Mouse (Mus musculus) midbrain, embryonic 11.5 days (tissue): ENCODE data around the gene Tmem88b. TPM values are rescaled to one million over a fixed set of nuclear protein-coding genes. Genes with fewer than 3 reads are reported as not detected.

Experiments used
- microRNA-seq: library from miRNA; unstranded; fragments of <30 nt; microRNA quantifications from one replicate; pipeline ENCODE4, GENCODE M21; 2017
- polyA plus RNA-seq: library from polyadenylated mRNA; unstranded; fragments of >200 nt; fragmentation: Nextera tagmentation; extraction: Ambion mirVana; gene quantifications from 2 replicates; pipeline ENCODE4 v1.2.1, GENCODE M21; 2014

Tmem88b gene
- polyA plus RNA-seq, 1 experiment from 2014 or later, result 0.14 TPM

Small RNAs within 50 kb of the gene (microRNA-seq; reads per million reads assigned to microRNA genes)
- not detected for gene Gm27743

Other genes with a start within 250 kb of the Tmem88b start
- 98.3 and 99.8 TPM in 2 replicates for gene Nadk, start 223.5 kb downstream of the Tmem88b start, polyA plus RNA-seq
- gene Slc35e2, start 184.5 kb downstream of the Tmem88b start, polyA plus RNA-seq, result 18.0 and 18.1 TPM in 2 replicates
- gene Cdk11b, start 161.0 kb downstream of the Tmem88b start, polyA plus RNA-seq, result 72.9 and 83.6 TPM in 2 replicates
- gene Gm10563, start 140.5 kb downstream of the Tmem88b start, polyA plus RNA-seq, result not detected in 2 replicates
- gene Mmp23, start 132.5 kb downstream of the Tmem88b start, polyA plus RNA-seq, result 2.5 and 4.1 TPM in 2 replicates
- 11.8 and 12.8 TPM in 2 replicates for gene Mib2, start 116.7 kb downstream of the Tmem88b start, polyA plus RNA-seq
- gene Fndc10, start 91.5 kb downstream of the Tmem88b start, polyA plus RNA-seq, result 1.3 and 1.5 TPM in 2 replicates
- 147 and 155 TPM in 2 replicates for gene Ssu72, start 81.1 kb downstream of the Tmem88b start, polyA plus RNA-seq
- 0.69 and 0.96 TPM in 2 replicates for gene Tmem240, start 51.1 kb downstream of the Tmem88b start, polyA plus RNA-seq
- 84.5 and 84.6 TPM in 2 replicates for gene Atad3a, start 24.8 kb downstream of the Tmem88b start, polyA plus RNA-seq
- 9.1 and 9.9 TPM in 2 replicates for gene Vwa1, start 11.2 kb downstream of the Tmem88b start, polyA plus RNA-seq
- not detected in 2 replicates for gene Ankrd65, start 4.6 kb upstream of the Tmem88b start, polyA plus RNA-seq
- 225 and 243 TPM in 2 replicates for gene Mrpl20, start 17.0 kb upstream of the Tmem88b start, polyA plus RNA-seq
- gene Ccnl2, start 26.6 kb upstream of the Tmem88b start, polyA plus RNA-seq, result 146 and 157 TPM in 2 replicates
- 113 and 128 TPM in 2 replicates for gene Aurkaip1, start 45.4 kb upstream of the Tmem88b start, polyA plus RNA-seq
- 37.7 and 41.9 TPM in 2 replicates for gene Mxra8, start 53.8 kb upstream of the Tmem88b start, polyA plus RNA-seq
- gene Dvl1, start 61.5 kb upstream of the Tmem88b start, polyA plus RNA-seq, result 8.6 and 10.7 TPM in 2 replicates
- gene Tas1r3, start 77.5 kb upstream of the Tmem88b start, polyA plus RNA-seq, result 0.34 and 0.59 TPM in 2 replicates
- 24.7 and 24.8 TPM in 2 replicates for gene Cptp, start 83.6 kb upstream of the Tmem88b start, polyA plus RNA-seq
- 102 and 103 TPM in 2 replicates for gene Ints11, start 83.7 kb upstream of the Tmem88b start, polyA plus RNA-seq
- 37.2 and 39.4 TPM in 2 replicates for gene Pusl1, start 105.9 kb upstream of the Tmem88b start, polyA plus RNA-seq
- 25.6 and 27.5 TPM in 2 replicates for gene Acap3, start 105.9 kb upstream of the Tmem88b start, polyA plus RNA-seq
- 148 and 158 TPM in 2 replicates for gene Ube2j2, start 158.0 kb upstream of the Tmem88b start, polyA plus RNA-seq
- 19.8 and 20.4 TPM in 2 replicates for gene C1qtnf12, start 176.4 kb upstream of the Tmem88b start, polyA plus RNA-seq
- gene B3galt6, start 206.8 kb upstream of the Tmem88b start, polyA plus RNA-seq, result 17.2 and 18.8 TPM in 2 replicates
- gene Sdf4, start 207.0 kb upstream of the Tmem88b start, polyA plus RNA-seq, result 130 and 136 TPM in 2 replicates
- gene Tnfrsf4, start 228.0 kb upstream of the Tmem88b start, polyA plus RNA-seq, result 0.41 and 1.1 TPM in 2 replicates
- 0.58 and 0.87 TPM in 2 replicates for gene Tnfrsf18, start 240.3 kb upstream of the Tmem88b start, polyA plus RNA-seq